Mouse (Mus musculus): ENCODE measurements around the gene Prl4a1. TPM values are rescaled to one million over a fixed set of nuclear protein-coding genes. Genes with fewer than 3 reads are reported as not detected.
"Not testable (repeated sequence)": the region's sequence is repeated elsewhere in the genome, so short reads cannot be mapped to it uniquely, and the experiment has no call there.

Prl4a1 gene
- polyA plus RNA-seq (2012; fragmentation: generic; extraction: Trizol) = not detected
- long read RNA-seq, experiment 1 = 0 reads
- long read RNA-seq, experiment 2 = 0 reads

DNA sequence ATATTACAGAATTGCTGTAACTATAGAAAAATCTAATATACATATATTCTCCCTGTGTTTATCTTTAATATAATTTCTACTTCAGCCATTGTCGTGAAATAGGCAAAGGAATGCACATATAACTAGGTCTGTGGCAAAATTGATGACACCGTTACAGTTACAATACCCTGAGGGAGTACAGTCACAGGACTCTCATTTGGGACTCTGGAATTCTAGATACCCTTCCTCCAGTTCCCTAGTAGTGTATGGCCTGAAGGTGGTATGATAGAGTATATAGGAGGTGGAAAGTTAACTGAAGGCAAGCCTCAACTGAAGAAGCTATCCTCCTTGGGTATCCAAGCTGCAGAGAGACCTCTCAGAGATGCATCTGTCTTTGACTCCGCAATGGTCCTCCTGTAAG, at the start of gene Prl4a1:
Gene Prl4a1, plus strand, starts transcription at position 301 of the 400 bp plus-strand sequence.
- H3K79me3 ChIP-seq (ENCODE audit: low read depth) = no peaks in the 10 kb centered on the region
- no peak within 1 kb of the TSS for H3ac ChIP-seq (ENCODE audit: control insufficient read depth, insufficient read length, low read depth)
- H3K36me3 ChIP-seq (ENCODE audit: control insufficient read depth, insufficient read depth) = no peaks in the 10 kb centered on the region
- no peaks in the 10 kb centered on the region for H3K79me2 ChIP-seq (ENCODE audit: control insufficient read depth, insufficient read depth)
- no peak within 1 kb of the TSS for H3K4me3 ChIP-seq (ENCODE audit: insufficient read depth, poor library complexity, severe bottlenecking)
- TF ChIP-seq MYOD1 (IDR thresholded peaks at IDR 0.05; ENCODE audit: control insufficient read depth, insufficient read length, low read depth) (no peak), CEBPB (IDR thresholded peaks at IDR 0.05; ENCODE audit: low read depth) (no peak), FOSL1 (IDR thresholded peaks at IDR 0.05; ENCODE audit: insufficient read depth, low read length, poor library complexity, severe bottlenecking) (no peak), CTCF (IDR thresholded peaks at IDR 0.05; ENCODE audit: control insufficient read depth, insufficient read depth, insufficient read length) (no peak), MAX (IDR thresholded peaks at IDR 0.05) (no peak), USF1 (IDR thresholded peaks at IDR 0.05; ENCODE audit: low read depth) (no peak), MYOG (IDR thresholded peaks at IDR 0.05; ENCODE audit: control insufficient read depth, extremely low read depth, insufficient read length) (no peak)
- H3K27me3 ChIP-seq (ENCODE audit: control insufficient read depth, insufficient read depth, insufficient read length) = no peaks in the 10 kb centered on the region

DNA sequence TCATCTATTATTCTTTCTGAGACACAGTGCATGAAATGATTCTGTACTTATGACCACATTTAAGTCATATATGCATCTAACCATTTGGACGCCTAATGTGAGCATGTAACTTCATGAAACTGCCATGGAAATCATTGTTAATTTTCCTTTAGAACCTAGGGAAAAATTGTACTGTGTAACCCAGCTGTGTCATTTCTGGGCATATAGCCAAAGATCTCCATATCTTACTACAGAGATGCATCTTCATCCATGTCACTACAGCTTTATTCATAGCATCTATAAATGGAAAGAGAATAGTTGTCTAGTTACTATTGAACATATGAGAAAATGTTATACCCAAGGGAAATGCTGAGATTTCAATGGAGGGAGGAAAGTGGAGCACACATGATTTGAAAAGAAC, 43.1 kb upstream of the Prl4a1 start:
- Histone ChIP-seq H3K36me3 (ENCODE audit: control insufficient read depth, insufficient read depth) (no peaks in the 10 kb centered on the region), H3K79me3 (ENCODE audit: low read depth) (no peaks in the 10 kb centered on the region), H3K27me3 (ENCODE audit: control insufficient read depth, insufficient read depth, insufficient read length) (no peaks in the 10 kb centered on the region), H3ac (ENCODE audit: control insufficient read depth, insufficient read length, low read depth) (no peak overlapping the region), H3K79me2 (ENCODE audit: control insufficient read depth, insufficient read depth) (no peaks in the 10 kb centered on the region), H3K4me3 (ENCODE audit: insufficient read depth, poor library complexity, severe bottlenecking) (no peak overlapping the region)
- TF ChIP-seq MYOD1 (IDR thresholded peaks at IDR 0.05; ENCODE audit: control insufficient read depth, insufficient read length, low read depth) = no peak
- no peak for TF ChIP-seq MAX (IDR thresholded peaks at IDR 0.05)
- no peak for TF ChIP-seq USF1 (IDR thresholded peaks at IDR 0.05; ENCODE audit: low read depth)
- no peak for TF ChIP-seq FOSL1 (IDR thresholded peaks at IDR 0.05; ENCODE audit: insufficient read depth, low read length, poor library complexity, severe bottlenecking)
- TF ChIP-seq CEBPB (IDR thresholded peaks at IDR 0.05; ENCODE audit: low read depth) = no peak
- TF ChIP-seq MYOG (IDR thresholded peaks at IDR 0.05; ENCODE audit: control insufficient read depth, extremely low read depth, insufficient read length) = no peak
- TF ChIP-seq CTCF (IDR thresholded peaks at IDR 0.05; ENCODE audit: control insufficient read depth, insufficient read depth, insufficient read length) = no peak

DNA sequence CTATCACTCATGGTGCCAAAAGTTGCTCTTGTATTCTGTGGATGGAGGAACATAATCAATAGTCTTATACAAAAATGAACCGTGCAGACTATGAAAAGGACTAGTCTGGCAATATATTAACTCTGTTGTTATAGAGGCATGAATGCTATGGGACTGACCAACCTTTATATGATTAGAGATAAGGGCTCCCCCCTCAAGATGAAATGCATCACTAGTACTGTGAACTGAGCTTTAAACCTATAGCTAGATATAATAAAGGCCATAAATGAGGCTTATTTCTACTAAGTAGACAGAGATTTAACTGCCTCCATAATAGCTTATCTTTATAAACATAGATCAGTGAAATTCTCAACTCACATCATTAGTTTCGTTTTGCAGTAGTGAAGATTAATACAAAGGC, 41.7 kb upstream of the Prl4a1 start:
- not testable (repeated sequence) for H3K4me3 ChIP-seq (ENCODE audit: insufficient read depth, poor library complexity, severe bottlenecking); H3K36me3 ChIP-seq (ENCODE audit: control insufficient read depth, insufficient read depth); H3ac ChIP-seq (ENCODE audit: control insufficient read depth, insufficient read length, low read depth); H3K79me2 ChIP-seq (ENCODE audit: control insufficient read depth, insufficient read depth); H3K27me3 ChIP-seq (ENCODE audit: control insufficient read depth, insufficient read depth, insufficient read length); H3K79me3 ChIP-seq (ENCODE audit: low read depth)

DNA sequence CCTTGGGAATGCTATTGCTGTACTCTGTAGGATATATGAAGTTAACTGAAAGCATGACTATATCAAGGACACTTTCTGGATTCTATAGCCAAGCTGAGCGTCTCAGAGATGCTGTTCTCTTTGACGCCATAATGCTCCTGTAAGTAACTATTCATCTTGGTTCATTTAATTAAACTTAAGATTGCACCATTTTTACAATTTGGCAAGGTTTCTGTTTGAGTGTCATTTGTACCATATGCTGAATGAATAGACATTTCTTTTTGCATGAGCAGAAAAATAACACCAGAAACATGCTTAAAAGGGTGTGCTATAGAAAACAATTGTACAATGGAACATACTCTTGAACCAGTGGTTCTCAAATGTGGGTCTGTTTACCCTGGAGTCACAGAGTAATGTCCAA, 38.4 kb upstream of the Prl4a1 start:
- Histone ChIP-seq H3K36me3 (ENCODE audit: control insufficient read depth, insufficient read depth) (no peaks in the 10 kb centered on the region), H3K79me3 (ENCODE audit: low read depth) (no peaks in the 10 kb centered on the region)
- TF ChIP-seq USF1 (IDR thresholded peaks at IDR 0.05; ENCODE audit: low read depth) = no peak
- TF ChIP-seq MAX (IDR thresholded peaks at IDR 0.05) = no peak

DNA sequence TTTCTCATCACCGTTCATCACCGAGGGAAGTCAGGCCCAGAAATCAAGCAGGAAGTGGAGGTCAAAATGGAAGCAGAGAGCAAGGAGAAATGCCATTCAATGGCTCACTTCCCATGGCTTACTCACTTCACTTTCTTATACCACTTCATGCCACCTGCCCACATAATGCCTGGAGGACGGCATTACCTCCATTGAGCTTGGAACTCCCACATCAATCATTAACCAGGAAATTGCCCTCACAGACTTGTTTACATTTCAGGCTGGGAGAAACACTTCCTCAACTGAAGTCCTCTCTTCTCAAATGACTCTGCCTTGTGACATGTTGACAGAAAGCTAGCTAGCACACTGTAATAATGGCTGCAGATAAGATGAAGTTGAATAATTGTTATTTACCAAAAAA, 19.5 kb upstream of the Prl4a1 start:
- not testable (repeated sequence) for H3ac ChIP-seq (ENCODE audit: control insufficient read depth, insufficient read length, low read depth); H3K79me3 ChIP-seq (ENCODE audit: low read depth); H3K79me2 ChIP-seq (ENCODE audit: control insufficient read depth, insufficient read depth); H3K36me3 ChIP-seq (ENCODE audit: control insufficient read depth, insufficient read depth); H3K4me3 ChIP-seq (ENCODE audit: insufficient read depth, poor library complexity, severe bottlenecking); H3K27me3 ChIP-seq (ENCODE audit: control insufficient read depth, insufficient read depth, insufficient read length)

More for the DNA sequence above, 38.4 kb upstream of the Prl4a1 start:
- no peak overlapping the region for H3ac ChIP-seq (ENCODE audit: control insufficient read depth, insufficient read length, low read depth)
- no peak overlapping the region for H3K4me3 ChIP-seq (ENCODE audit: insufficient read depth, poor library complexity, severe bottlenecking)
- H3K79me2 ChIP-seq (ENCODE audit: control insufficient read depth, insufficient read depth) = no peaks in the 10 kb centered on the region
- no peaks in the 10 kb centered on the region for H3K27me3 ChIP-seq (ENCODE audit: control insufficient read depth, insufficient read depth, insufficient read length)

DNA sequence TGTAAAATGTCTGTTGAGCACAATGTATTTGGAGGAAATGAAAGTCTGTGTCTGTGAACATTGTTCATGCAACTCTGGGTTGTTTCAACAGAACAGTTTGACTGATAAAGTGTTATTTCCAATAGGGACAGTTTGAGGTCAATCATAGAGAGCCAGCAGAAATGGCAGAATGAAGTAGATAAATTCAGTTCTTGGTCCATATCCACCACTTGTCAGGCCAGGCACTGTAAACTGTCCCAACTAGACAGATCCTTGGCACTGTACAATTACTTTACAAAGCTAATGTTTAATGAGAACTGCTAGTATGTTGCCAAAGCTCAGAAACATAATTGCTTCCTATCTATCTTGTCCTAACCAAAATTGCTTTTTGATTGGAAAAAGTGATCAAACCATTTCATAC, 13.3 kb downstream of the Prl4a1 start:
- Histone ChIP-seq H3K27me3 (ENCODE audit: control insufficient read depth, insufficient read depth, insufficient read length) (no peaks in the 10 kb centered on the region), H3ac (ENCODE audit: control insufficient read depth, insufficient read length, low read depth) (no peak overlapping the region), H3K36me3 (ENCODE audit: control insufficient read depth, insufficient read depth) (no peaks in the 10 kb centered on the region), H3K79me3 (ENCODE audit: low read depth) (no peaks in the 10 kb centered on the region), H3K79me2 (ENCODE audit: control insufficient read depth, insufficient read depth) (no peaks in the 10 kb centered on the region), H3K4me3 (ENCODE audit: insufficient read depth, poor library complexity, severe bottlenecking) (no peak overlapping the region)
- no peak for TF ChIP-seq MYOG (IDR thresholded peaks at IDR 0.05; ENCODE audit: control insufficient read depth, extremely low read depth, insufficient read length)
- TF ChIP-seq MYOD1 (IDR thresholded peaks at IDR 0.05; ENCODE audit: control insufficient read depth, insufficient read length, low read depth) = no peak
- no peak for TF ChIP-seq MAX (IDR thresholded peaks at IDR 0.05)
- no peak for TF ChIP-seq FOSL1 (IDR thresholded peaks at IDR 0.05; ENCODE audit: insufficient read depth, low read length, poor library complexity, severe bottlenecking)
- TF ChIP-seq CEBPB (IDR thresholded peaks at IDR 0.05; ENCODE audit: low read depth) = no peak
- TF ChIP-seq CTCF (IDR thresholded peaks at IDR 0.05; ENCODE audit: control insufficient read depth, insufficient read depth, insufficient read length) = no peak
- no peak for TF ChIP-seq USF1 (IDR thresholded peaks at IDR 0.05; ENCODE audit: low read depth)

DNA sequence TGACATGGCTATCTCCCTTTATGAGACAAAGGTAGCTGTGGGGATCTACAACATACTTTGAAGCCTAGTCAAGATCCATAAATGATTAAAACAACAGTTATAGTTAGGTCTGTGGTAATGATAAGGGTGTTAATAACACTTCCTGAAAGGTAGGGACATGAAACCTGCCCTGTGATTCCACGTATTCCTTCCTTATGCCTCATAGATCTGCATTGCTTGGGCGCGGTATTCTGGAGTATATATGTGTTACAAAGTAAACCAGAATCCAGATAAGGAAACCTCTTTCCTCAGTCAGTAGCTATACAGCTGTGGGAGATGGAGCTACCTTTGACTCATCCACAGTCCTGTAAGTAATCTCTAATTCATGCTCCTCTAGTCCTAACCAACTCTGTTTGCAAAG, 53.3 kb downstream of the Prl4a1 start:
- Histone ChIP-seq H3K79me2 (ENCODE audit: control insufficient read depth, insufficient read depth) (no peaks in the 10 kb centered on the region), H3K79me3 (ENCODE audit: low read depth) (no peaks in the 10 kb centered on the region), H3K4me3 (ENCODE audit: insufficient read depth, poor library complexity, severe bottlenecking) (no peak overlapping the region), H3ac (ENCODE audit: control insufficient read depth, insufficient read length, low read depth) (no peak overlapping the region), H3K27me3 (ENCODE audit: control insufficient read depth, insufficient read depth, insufficient read length) (no peaks in the 10 kb centered on the region), H3K36me3 (ENCODE audit: control insufficient read depth, insufficient read depth) (no peaks in the 10 kb centered on the region)
- TF ChIP-seq CEBPB (IDR thresholded peaks at IDR 0.05; ENCODE audit: low read depth) = no peak
- no peak for TF ChIP-seq MAX (IDR thresholded peaks at IDR 0.05)
- TF ChIP-seq MYOG (IDR thresholded peaks at IDR 0.05; ENCODE audit: control insufficient read depth, extremely low read depth, insufficient read length) = no peak
- TF ChIP-seq FOSL1 (IDR thresholded peaks at IDR 0.05; ENCODE audit: insufficient read depth, low read length, poor library complexity, severe bottlenecking) = no peak

Other genes with a start within 250 kb of the Prl4a1 start
- not detected for gene Prl7c1, start 235.4 kb upstream of the Prl4a1 start, polyA plus RNA-seq (2012; fragmentation: generic; extraction: Trizol)
- gene Prl2a1, start 214.6 kb upstream of the Prl4a1 start, polyA plus RNA-seq (2012; fragmentation: generic; extraction: Trizol) = not detected
- 0.06 TPM for gene Prl2c1, start 166.9 kb upstream of the Prl4a1 start, polyA plus RNA-seq (2012; fragmentation: generic; extraction: Trizol)
- gene Prl5a1, start 126.3 kb downstream of the Prl4a1 start, polyA plus RNA-seq (2012; fragmentation: generic; extraction: Trizol) = not detected
- 1,612 TPM for gene Gm11361, start 241.3 kb downstream of the Prl4a1 start, polyA plus RNA-seq (2012; fragmentation: generic; extraction: Trizol)

Measured in C2C12 (cell line).